10 mouse cellular contexts compared by ENCODE assay signal in the genomic region with DNA sequence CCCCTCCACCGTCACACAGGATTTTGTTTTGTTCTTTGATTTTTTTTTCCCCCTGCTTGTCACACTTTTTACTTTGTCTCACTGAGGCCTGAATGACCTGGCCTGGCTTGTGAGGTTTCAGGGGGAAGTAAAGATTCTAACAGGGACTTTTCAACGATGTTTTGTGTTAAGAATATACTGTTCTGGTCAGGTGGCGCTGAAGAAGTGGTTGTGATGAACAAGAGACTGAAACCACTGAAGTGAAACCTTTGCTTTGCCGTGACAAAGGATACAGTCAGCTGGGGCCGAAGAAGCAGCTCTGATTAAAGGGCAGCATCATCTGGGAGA.
DNase-seq lines count a peak whose midpoint lies in the region; ATAC-seq and TF ChIP-seq lines count a peak whose summit lies in the region.
"Had no signal": no experiment of that assay in that cellular context is flagged by ENCODE, and none has a peak within 500 bp of the region (broad histone marks: within the 10 kb centered on the region; RNA-seq: fewer than 3 reads in every experiment).

No protein-coding gene starts in this region.

- no peak overlapping the region for H3K9ac ChIP-seq in kidney, embryonic 15.5 days
- no peak overlapping the region for H3K9ac ChIP-seq in midbrain, embryonic 16.5 days (ENCODE audit: low read depth, low read length)
- no peak overlapping the region for H3K9ac ChIP-seq in midbrain, embryonic 14.5 days (replicated peaks; ENCODE audit: low read length)
- no peak overlapping the region for H3K9ac ChIP-seq in stomach, embryonic 14.5 days (replicated peaks; ENCODE audit: low read depth, low read length)

- no peak for DNase-seq in cerebellum, adult 2 months
- no peak for DNase-seq in cerebellum, adult 8-10 months
- no peak for DNase-seq in kidney, postnatal 25 days
- DNase-seq in midbrain, embryonic 14.5 days = no peak
- DNase-seq in T-cell, adult 2 months (ENCODE audit: low spot score) = no peak

- WGBS in cerebellum, adult 2 months = 55% methylated on average over 5 of the region's 5 CpGs
- WGBS in kidney, embryonic 15.5 days = 48% methylated on average over 5 of the region's 5 CpGs
- 26% methylated on average over 5 of the region's 5 CpGs for WGBS in midbrain, embryonic 16.5 days
- WGBS in midbrain, embryonic 14.5 days = 18% methylated on average over 5 of the region's 5 CpGs
- 77% methylated on average over 5 of the region's 5 CpGs for WGBS in stomach, embryonic 14.5 days

- TF ChIP-seq CTCF in cerebellum, adult 2 months (IDR thresholded peaks at IDR 0.05; ENCODE audit: borderline replicate concordance, insufficient read depth, low read depth, low read length) = no peak

- no peaks in the 10 kb centered on the region for H3K9me3 ChIP-seq in kidney, embryonic 15.5 days (replicated peaks)
- H3K9me3 ChIP-seq in midbrain, embryonic 16.5 days (replicated peaks; ENCODE audit: control insufficient read depth, low read length, poor library complexity, severe bottlenecking) = no peaks in the 10 kb centered on the region
- H3K9me3 ChIP-seq in midbrain, embryonic 14.5 days (ENCODE audit: control insufficient read depth, low read length) = no peaks in the 10 kb centered on the region
- no peaks in the 10 kb centered on the region for H3K9me3 ChIP-seq in stomach, embryonic 14.5 days (ENCODE audit: control insufficient read depth, low read depth, low read length)

- peak overlapping the region; percentile 62; the same call in 1 of the 2 replicates for H3K27ac ChIP-seq in cerebellum, adult 2 months (ENCODE audit: insufficient read depth, low read length)
- H3K27ac ChIP-seq in kidney, embryonic 15.5 days = peak overlapping the region; percentile 6; the same call in 1 of the 2 replicates
- H3K27ac ChIP-seq in midbrain, embryonic 16.5 days (ENCODE audit: low read length) = peak overlapping the region; percentile 70
- H3K27ac ChIP-seq in midbrain, embryonic 14.5 days (replicated peaks; ENCODE audit: low read depth, low read length) = no peak overlapping the region
- H3K27ac ChIP-seq in stomach, embryonic 14.5 days (ENCODE audit: low read length) = peak overlapping the region; percentile 49; the same call in 1 of the 2 replicates

- H3K36me3 ChIP-seq in kidney, embryonic 15.5 days = no peaks in the 10 kb centered on the region
- no peaks in the 10 kb centered on the region for H3K36me3 ChIP-seq in midbrain, embryonic 16.5 days (ENCODE audit: control insufficient read depth, insufficient read depth, low read length)
- H3K36me3 ChIP-seq in midbrain, embryonic 14.5 days (ENCODE audit: control insufficient read depth, insufficient read depth, low read length) = no peaks in the 10 kb centered on the region
- no peaks in the 10 kb centered on the region for H3K36me3 ChIP-seq in stomach, embryonic 14.5 days (ENCODE audit: control insufficient read depth, insufficient read depth, low read length)

- ATAC-seq in kidney, embryonic 15.5 days (replicated peaks; ENCODE audit: low FRiP score) = no peak
- ATAC-seq in midbrain, embryonic 16.5 days = no peak
- ATAC-seq in midbrain, embryonic 14.5 days (ENCODE audit: low FRiP score, low TSS enrichment) = no peak
- no peak for ATAC-seq in stomach, embryonic 14.5 days (ENCODE audit: insufficient number of reproducible peaks, insufficient read depth, low FRiP score, low read depth)
- ATAC-seq: inflammation-experienced regulatory T-cells, adult 6 months had no signal

- no peak overlapping the region for H3K4me3 ChIP-seq in cerebellum, adult 2 months (replicated peaks; ENCODE audit: insufficient read depth, low read depth, low read length)
- no peak overlapping the region for H3K4me3 ChIP-seq in kidney, embryonic 15.5 days (replicated peaks)
- H3K4me3 ChIP-seq in midbrain, embryonic 16.5 days (ENCODE audit: low read depth, low read length) = no peak overlapping the region
- no peak overlapping the region for H3K4me3 ChIP-seq in midbrain, embryonic 14.5 days (replicated peaks; ENCODE audit: low read depth, low read length)
- H3K4me3 ChIP-seq in stomach, embryonic 14.5 days (ENCODE audit: low read depth, low read length) = no peak overlapping the region
- H3K4me3 ChIP-seq: myocyte had no signal

- H3K4me2 ChIP-seq in kidney, embryonic 15.5 days = no peak overlapping the region
- H3K4me2 ChIP-seq in midbrain, embryonic 16.5 days (ENCODE audit: low read length) = no peak overlapping the region
- no peak overlapping the region for H3K4me2 ChIP-seq in midbrain, embryonic 14.5 days (ENCODE audit: low read length)
- H3K4me2 ChIP-seq in stomach, embryonic 14.5 days (replicated peaks; ENCODE audit: low read depth, low read length) = no peak overlapping the region

- TF ChIP-seq POLR2A in cerebellum, adult 2 months (IDR thresholded peaks at IDR 0.05; ENCODE audit: borderline replicate concordance, insufficient read depth, low read length) = no peak

- no peaks in the 10 kb centered on the region for H3K27me3 ChIP-seq in cerebellum, adult 2 months (ENCODE audit: control insufficient read depth, insufficient read depth, low read length)
- H3K27me3 ChIP-seq in kidney, embryonic 15.5 days = no peaks in the 10 kb centered on the region
- H3K27me3 ChIP-seq in midbrain, embryonic 16.5 days (ENCODE audit: control insufficient read depth, insufficient read depth, low read depth, low read length) = no peaks in the 10 kb centered on the region
- H3K27me3 ChIP-seq in midbrain, embryonic 14.5 days (ENCODE audit: control insufficient read depth, insufficient read depth, low read length) = no peaks in the 10 kb centered on the region
- no peaks in the 10 kb centered on the region for H3K27me3 ChIP-seq in stomach, embryonic 14.5 days (ENCODE audit: control insufficient read depth, insufficient read depth, low read length)

- H3K4me1 ChIP-seq in cerebellum, adult 2 months (ENCODE audit: control insufficient read depth, insufficient read depth, low read length) = peaks cover 9% of the 10 kb centered on the region; the same call in 1 of the 2 replicates
- peaks cover 13% of the 10 kb centered on the region for H3K4me1 ChIP-seq in kidney, embryonic 15.5 days
- peaks cover 16% of the 10 kb centered on the region for H3K4me1 ChIP-seq in midbrain, embryonic 16.5 days (ENCODE audit: control insufficient read depth, insufficient read depth, low read length)
- 0 out of 2 replicates have a peak, but pooled peaks cover 4% of the 10 kb centered on the region for H3K4me1 ChIP-seq in midbrain, embryonic 14.5 days (ENCODE audit: control insufficient read depth, insufficient read depth, low read length)
- H3K4me1 ChIP-seq in stomach, embryonic 14.5 days (ENCODE audit: control insufficient read depth, insufficient read depth, low read length) = 0 out of 2 replicates have a peak, but pooled peaks cover 9% of the 10 kb centered on the region
